Mouse (Mus musculus) heart, postnatal 0 days (tissue): Measurements from ENCODE around the gene Prr22. TPM values are rescaled to one million over a fixed set of nuclear protein-coding genes. Genes with fewer than 3 reads are reported as not detected.
A peak's percentile ranks its signal among the peaks of the same experiment; 100 is the strongest.

Source experiments
- ATAC-seq: fragments of 200-750 bp; cut with Nextera tagmentation; 2 replicates; pipeline ENCODE4 v1.8.0; 2017; ENCODE audit warnings: low read depth, moderate number of reproducible peaks, moderate library complexity; ENCODE audit not compliant: insufficient read depth
- DNase-seq: peaks from one replicate; pipeline ENCODE4 v3.0.0-alpha.2; 2016; ENCODE audit warnings: low spot score
- H3K27ac ChIP-seq: fragments of 300-500 bp; sonication (generic); 2 replicates; pipeline ENCODE4 v1.5.1; 2014; ENCODE audit warnings: low read depth, mild to moderate bottlenecking
- H3K27me3 ChIP-seq: fragments of 300-500 bp; sonication (generic); 2 replicates; pipeline ENCODE4 v1.6.1; 2014; ENCODE audit warnings: low read length, mixed read lengths; ENCODE audit not compliant: control insufficient read depth, insufficient read depth
- H3K36me3 ChIP-seq: fragments of 300-500 bp; sonication (generic); replicated peaks from 2 replicates; pipeline ENCODE4 v1.6.1; 2014; ENCODE audit warnings: low read length, mixed read lengths; ENCODE audit not compliant: control insufficient read depth, insufficient read depth
- H3K4me1 ChIP-seq: fragments of 300-500 bp; sonication (generic); 2 replicates; pipeline ENCODE4 v1.6.1; 2014; ENCODE audit warnings: antibody characterized with exemption; ENCODE audit not compliant: control insufficient read depth, insufficient read depth
- H3K4me2 ChIP-seq: fragments of 300-500 bp; sonication (generic); 2 replicates; pipeline ENCODE4 v1.6.1; 2014; ENCODE audit warnings: low read depth, mild to moderate bottlenecking, low read length, moderate library complexity
- H3K4me3 ChIP-seq: fragments of 300-500 bp; sonication (generic); 2 replicates; pipeline ENCODE4 v1.5.1; 2014; ENCODE audit warnings: low read depth, low read length
- H3K9ac ChIP-seq: fragments of 300-500 bp; sonication (generic); replicated peaks from 2 replicates; pipeline ENCODE4 v1.6.1; 2014; ENCODE audit warnings: low read depth, low read length, mixed read lengths
- H3K9me3 ChIP-seq: fragments of 300-500 bp; sonication (generic); replicated peaks from 2 replicates; pipeline ENCODE4 v1.6.1; 2016; ENCODE audit warnings: low read length; ENCODE audit not compliant: control insufficient read depth
- CTCF ChIP-seq: IDR thresholded peaks from 2 replicates; pipeline ENCODE4 v1.5.1; 2016; ENCODE audit warnings: antibody characterized with exemption, control low read depth, low read depth
- EP300 ChIP-seq: IDR thresholded peaks from 2 replicates; pipeline ENCODE4 v1.6.1; 2016; ENCODE audit warnings: antibody characterized with exemption, low read depth
- WGBS: fragments of 180-500 bp; shearing (Covaris S2); extraction: QIAGEN DNeasy Blood & Tissue Kit; methylation state at CpG from one replicate; pipeline ENCODE4 v1.1.7; 2014; 5-methylcytosine and 5-hydroxymethylcytosine counted together
- polyA plus RNA-seq: library from polyadenylated mRNA; unstranded; fragments of >200 nt; fragmentation: Nextera tagmentation; extraction: Ambion mirVana; gene quantifications from 2 replicates; pipeline ENCODE4 v1.2.1, GENCODE M21; 2015
- total RNA-seq: library from RNA; depleted of rRNA; stranded (reverse); fragments of >200 nt; gene quantifications from 2 replicates; pipeline ENCODE4 v1.2.3, GENCODE M21; 2014; ENCODE audit warnings: low replicate concordance

Prr22 gene
- total and polyA plus RNA-seq, 2 experiments from 2014 or later = 0.49 TPM; not detected in 1

- H3K9me3 ChIP-seq = no peaks in the 10 kb centered on the region
- peak overlapping the region; percentile 79 for H3K27ac ChIP-seq
- WGBS = under 1% methylated on average over 27 of the region's 28 CpGs
- peak overlapping the region; percentile 36; the same call in 1 of the 2 replicates for H3K9ac ChIP-seq
- peaks cover 6% of the 10 kb centered on the region; the same call in 1 of the 2 replicates for H3K27me3 ChIP-seq
- peak; percentile 25 for ATAC-seq
- peak; percentile 85 for DNase-seq
- H3K36me3 ChIP-seq = peaks cover 5% of the 10 kb centered on the region
- TF ChIP-seq EP300 = no peak
- no peak for TF ChIP-seq CTCF
- peak overlapping the region; percentile 42 for H3K4me3 ChIP-seq
- H3K4me1 ChIP-seq = peaks cover 34% of the 10 kb centered on the region
- peak overlapping the region; percentile 68 for H3K4me2 ChIP-seq
Observed at GRCm38 (mm10) chr17:56761991-56762410, 8.0 kb upstream of the Prr22 start.

GRCm38 (mm10) chr17:56762769-56763731, 7.0 kb upstream of the Prr22 start:
- TF ChIP-seq EP300 (no peak), CTCF (peak; percentile 97)
- Histone ChIP-seq H3K4me3 (no peak overlapping the region), H3K36me3 (peaks cover 15% of the 10 kb centered on the region), H3K4me1 (peaks cover 27% of the 10 kb centered on the region), H3K9me3 (no peaks in the 10 kb centered on the region), H3K27me3 (no peaks in the 10 kb centered on the region), H3K27ac (peak overlapping the region; percentile 79), H3K4me2 (peak overlapping the region; percentile 68), H3K9ac (no peak overlapping the region)
- ATAC-seq (no peak), DNase-seq (peak; percentile 34)
- 38% methylated on average over 27 of the region's 27 CpGs for WGBS

GRCm38 (mm10) chr17:56763741-56764250, 6.3 kb upstream of the Prr22 start:
- H3K9ac ChIP-seq = no peak overlapping the region
- H3K4me3 ChIP-seq = peak overlapping the region; percentile 59; the same call in 1 of the 2 replicates
- H3K36me3 ChIP-seq = peaks cover 23% of the 10 kb centered on the region
- no peak for DNase-seq
- no peak for TF ChIP-seq CTCF
- TF ChIP-seq EP300 = no peak
- peak overlapping the region; percentile 87 for H3K27ac ChIP-seq
- H3K27me3 ChIP-seq = no peaks in the 10 kb centered on the region
- WGBS = 70% methylated on average over 8 of the region's 8 CpGs
- H3K4me1 ChIP-seq = peaks cover 27% of the 10 kb centered on the region
- no peak for ATAC-seq
- H3K4me2 ChIP-seq = peak overlapping the region; percentile 70; the same call in 1 of the 2 replicates
- no peaks in the 10 kb centered on the region for H3K9me3 ChIP-seq

- Histone ChIP-seq H3K36me3 (peaks cover 32% of the 10 kb centered on the region), H3K9me3 (no peaks in the 10 kb centered on the region), H3K9ac (peak within 1 kb of the TSS; percentile 46), H3K4me3 (peak within 1 kb of the TSS; percentile 59), H3K27ac (peak within 1 kb of the TSS; percentile 87), H3K27me3 (no peaks in the 10 kb centered on the region), H3K4me2 (peak within 1 kb of the TSS; percentile 70), H3K4me1 (peaks cover 27% of the 10 kb centered on the region)
- no peak for TF ChIP-seq CTCF
- TF ChIP-seq EP300 = no peak; the same call in 1 of the 2 replicates
- ATAC-seq (peak; percentile 81), DNase-seq (peak; percentile 87)
- WGBS = 2% methylated on average over 50 of the region's 58 CpGs
Observed at GRCm38 (mm10) chr17:56764474-56765354, 5.3 kb upstream of the Prr22 start, which contains the start of gene Dus3l. TSS of gene Dus3l (plus strand) at chr17:56764757.

GRCm38 (mm10) chr17:56765431-56765830, 4.6 kb upstream of the Prr22 start:
- peak overlapping the region; percentile 87 for H3K27ac ChIP-seq

More at GRCm38 (mm10) chr17:56765431-56765830, 4.6 kb upstream of the Prr22 start:
- DNase-seq (no peak), ATAC-seq (no peak)
- Histone ChIP-seq H3K4me3 (peak overlapping the region; percentile 59), H3K9ac (0 out of 2 replicates have a peak overlapping the region, but pooled peaks have one; percentile 24), H3K27me3 (no peaks in the 10 kb centered on the region), H3K9me3 (no peaks in the 10 kb centered on the region), H3K4me1 (peaks cover 27% of the 10 kb centered on the region), H3K4me2 (peak overlapping the region; percentile 70), H3K36me3 (peaks cover 36% of the 10 kb centered on the region)
- 47% methylated on average over 12 of the region's 12 CpGs for WGBS
- TF ChIP-seq EP300 = no peak
- no peak for TF ChIP-seq CTCF
